Mouse (Mus musculus) forebrain, embryonic 11.5 days (tissue): Measurements from ENCODE around the gene Zmynd11. TPM values are rescaled to one million over a fixed set of nuclear protein-coding genes. Genes with fewer than 3 reads are reported as not detected.

Experiments used
- ATAC-seq: fragments of 200-750 bp; cut with Nextera tagmentation; replicated peaks from 2 replicates; pipeline ENCODE4 v1.8.0; 2017; ENCODE audit warnings: moderate TSS enrichment; ENCODE audit not compliant: low FRiP score
- DNase-seq: peaks from one replicate; pipeline ENCODE4 v3.0.0-alpha.2; 2017; ENCODE audit warnings: low spot score
- H3K27ac ChIP-seq: fragments of 300-500 bp; sonication (generic); 2 replicates; pipeline ENCODE4 v1.5.1; 2014; ENCODE audit warnings: low read depth, low read length
- H3K27me3 ChIP-seq: fragments of 300-500 bp; sonication (generic); 2 replicates; pipeline ENCODE4 v1.6.1; 2014; ENCODE audit warnings: mild to moderate bottlenecking, low read length, mixed read lengths; ENCODE audit not compliant: control insufficient read depth, insufficient read depth
- H3K36me3 ChIP-seq: fragments of 300-500 bp; sonication (generic); 2 replicates; pipeline ENCODE4 v1.6.1; 2014; ENCODE audit warnings: mild to moderate bottlenecking, low read length, moderate library complexity, mixed read lengths; ENCODE audit not compliant: control insufficient read depth, insufficient read depth
- H3K4me1 ChIP-seq: fragments of 300-500 bp; sonication (generic); replicated peaks from 2 replicates; pipeline ENCODE4 v1.6.1; 2014; ENCODE audit warnings: low read length, mixed read lengths; ENCODE audit not compliant: control insufficient read depth, insufficient read depth
- H3K4me2 ChIP-seq: fragments of 300-500 bp; sonication (generic); 2 replicates; pipeline ENCODE4 v1.6.1; 2014; ENCODE audit warnings: low read depth, mild to moderate bottlenecking, low read length, moderate library complexity, mixed read lengths; ENCODE audit not compliant: severe bottlenecking
- H3K4me3 ChIP-seq: fragments of 300-500 bp; sonication (generic); 2 replicates; pipeline ENCODE4 v1.5.1; 2014; ENCODE audit warnings: low read depth, low read length
- H3K9ac ChIP-seq: fragments of 300-500 bp; sonication (generic); 2 replicates; pipeline ENCODE4 v1.6.1; 2014; ENCODE audit warnings: low read length
- H3K9me3 ChIP-seq: fragments of 300-500 bp; sonication (generic); 2 replicates; pipeline ENCODE4 v1.6.1; 2016; ENCODE audit warnings: low read length, mixed read lengths; ENCODE audit not compliant: control insufficient read depth
- WGBS: fragments of 180-500 bp; shearing (Covaris S2); extraction: QIAGEN DNeasy Blood & Tissue Kit; methylation state at CpG from one replicate; pipeline ENCODE4 v1.1.7; 2014; 5-methylcytosine and 5-hydroxymethylcytosine counted together
- polyA plus RNA-seq: library from polyadenylated mRNA; unstranded; fragments of >200 nt; fragmentation: Nextera tagmentation; extraction: Ambion mirVana; gene quantifications from 2 replicates; pipeline ENCODE4 v1.2.1, GENCODE M21; 2014

The Zmynd11 gene
- polyA plus RNA-seq, 1 experiment from 2014 or later = 138 TPM

- Histone ChIP-seq H3K36me3 (no peaks in the 10 kb centered on the region; the same call in 1 of the 2 replicates), H3K4me3 (no peak overlapping the region), H3K4me2 (no peak overlapping the region), H3K27me3 (no peaks in the 10 kb centered on the region), H3K9me3 (no peaks in the 10 kb centered on the region), H3K4me1 (no peaks in the 10 kb centered on the region), H3K9ac (no peak overlapping the region), H3K27ac (no peak overlapping the region)
- ATAC-seq = no peak
- 83% methylated on average over 1 of the region's 1 CpGs for WGBS
- DNase-seq = no peak
Observed at GRCm38 (mm10) chr13:9660711-9661110, 104.4 kb downstream of the Zmynd11 start.

DNA sequence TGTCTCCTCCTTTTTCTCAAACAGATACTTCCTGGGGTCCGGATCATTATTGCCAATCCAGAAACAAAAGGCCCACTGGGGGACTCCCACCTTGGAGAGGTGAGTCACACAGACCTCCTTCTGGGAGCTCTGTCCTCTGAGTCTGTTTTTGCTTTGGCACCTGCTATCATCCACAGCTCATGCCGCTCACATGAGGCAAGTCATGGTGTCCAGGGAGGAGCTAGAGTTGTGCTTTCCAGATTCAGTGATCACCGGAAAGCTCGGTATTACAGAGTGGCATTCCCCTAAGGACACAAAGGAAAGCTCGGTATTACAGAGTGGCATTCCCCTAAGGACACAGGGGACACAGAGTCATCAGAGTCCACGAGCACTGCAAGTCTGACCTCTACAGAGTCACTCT lies 108.5 kb downstream of the Zmynd11 start:
- ATAC-seq (no peak), DNase-seq (no peak)
- 91% methylated on average over 6 of the region's 6 CpGs for WGBS
- Histone ChIP-seq H3K4me3 (no peak overlapping the region), H3K9me3 (no peaks in the 10 kb centered on the region), H3K27me3 (no peaks in the 10 kb centered on the region), H3K27ac (no peak overlapping the region), H3K9ac (no peak overlapping the region), H3K36me3 (no peaks in the 10 kb centered on the region; the same call in 1 of the 2 replicates), H3K4me2 (no peak overlapping the region), H3K4me1 (no peaks in the 10 kb centered on the region)

DNA sequence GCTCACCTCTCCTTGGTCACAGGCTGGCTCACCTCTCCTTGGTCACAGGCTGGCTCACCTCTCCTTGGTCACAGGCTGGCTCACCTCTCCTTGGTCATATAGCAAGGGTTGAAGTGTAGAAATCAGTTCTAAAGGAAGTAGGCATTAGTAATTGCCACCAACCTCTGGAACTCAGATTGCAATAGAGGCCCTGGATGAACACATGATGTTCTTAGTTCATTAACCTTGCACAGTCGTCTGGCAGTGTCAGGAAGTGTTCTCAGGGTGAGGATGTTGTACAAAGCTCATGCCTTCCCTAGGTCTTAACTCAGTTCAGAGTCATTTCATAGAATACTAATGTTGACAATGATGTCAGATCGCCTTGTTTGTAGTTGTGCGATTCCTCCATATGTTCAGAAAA lies 112.1 kb downstream of the Zmynd11 start:
- H3K9me3 ChIP-seq = no peaks in the 10 kb centered on the region
- no peak for ATAC-seq
- WGBS = 86% methylated on average over 3 of the region's 3 CpGs
- H3K27ac ChIP-seq = no peak overlapping the region
- no peaks in the 10 kb centered on the region for H3K27me3 ChIP-seq
- no peaks in the 10 kb centered on the region for H3K4me1 ChIP-seq
- H3K9ac ChIP-seq = no peak overlapping the region
- H3K4me3 ChIP-seq = no peak overlapping the region
- no peak overlapping the region for H3K4me2 ChIP-seq
- no peaks in the 10 kb centered on the region for H3K36me3 ChIP-seq
- DNase-seq = no peak

- no peak overlapping the region for H3K4me2 ChIP-seq
- ATAC-seq = no peak
- no peaks in the 10 kb centered on the region for H3K27me3 ChIP-seq
- no peak overlapping the region for H3K27ac ChIP-seq
- no peaks in the 10 kb centered on the region for H3K4me1 ChIP-seq
- H3K9ac ChIP-seq = no peak overlapping the region
- no peak overlapping the region for H3K4me3 ChIP-seq
- no peaks in the 10 kb centered on the region for H3K9me3 ChIP-seq
- no peaks in the 10 kb centered on the region for H3K36me3 ChIP-seq
- no peak for DNase-seq
Observed at GRCm38 (mm10) chr13:9650580-9650979, 114.5 kb downstream of the Zmynd11 start.

DNA sequence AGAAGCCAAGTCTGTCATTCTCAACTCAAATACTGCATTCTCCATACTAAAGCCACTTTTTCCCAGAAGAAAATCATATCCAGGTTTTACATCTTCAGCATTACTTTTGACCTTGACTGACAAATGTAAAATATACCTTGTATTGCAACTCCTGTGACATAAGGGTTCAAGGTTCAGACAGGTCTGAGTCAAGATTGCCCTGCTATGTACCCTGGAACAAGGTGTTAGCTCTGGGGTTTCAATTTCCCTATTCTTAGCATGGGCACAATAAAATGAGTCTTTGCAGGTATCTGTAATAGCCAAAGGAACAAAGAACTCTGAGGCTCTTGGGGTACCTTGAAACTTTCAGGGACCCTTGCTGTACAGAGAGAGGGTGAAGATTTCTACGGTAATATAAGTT lies 115.2 kb downstream of the Zmynd11 start:
- no peaks in the 10 kb centered on the region for H3K36me3 ChIP-seq
- no peaks in the 10 kb centered on the region for H3K4me1 ChIP-seq
- no peak overlapping the region for H3K9ac ChIP-seq
- no peak overlapping the region for H3K27ac ChIP-seq
- H3K27me3 ChIP-seq = no peaks in the 10 kb centered on the region
- DNase-seq (no peak), ATAC-seq (no peak)
- 92% methylated on average over 1 of the region's 1 CpGs for WGBS
- no peaks in the 10 kb centered on the region for H3K9me3 ChIP-seq
- H3K4me2 ChIP-seq = no peak overlapping the region
- no peak overlapping the region for H3K4me3 ChIP-seq

- Histone ChIP-seq H3K27ac (no peak overlapping the region), H3K36me3 (no peaks in the 10 kb centered on the region), H3K27me3 (no peaks in the 10 kb centered on the region), H3K4me1 (no peaks in the 10 kb centered on the region), H3K4me3 (no peak overlapping the region), H3K9ac (no peak overlapping the region), H3K9me3 (no peaks in the 10 kb centered on the region), H3K4me2 (no peak overlapping the region)
- DNase-seq = no peak
- no peak for ATAC-seq
- WGBS = 96% methylated on average over 13 of the region's 13 CpGs
Observed at GRCm38 (mm10) chr13:9648716-9649115, 116.4 kb downstream of the Zmynd11 start.

DNA sequence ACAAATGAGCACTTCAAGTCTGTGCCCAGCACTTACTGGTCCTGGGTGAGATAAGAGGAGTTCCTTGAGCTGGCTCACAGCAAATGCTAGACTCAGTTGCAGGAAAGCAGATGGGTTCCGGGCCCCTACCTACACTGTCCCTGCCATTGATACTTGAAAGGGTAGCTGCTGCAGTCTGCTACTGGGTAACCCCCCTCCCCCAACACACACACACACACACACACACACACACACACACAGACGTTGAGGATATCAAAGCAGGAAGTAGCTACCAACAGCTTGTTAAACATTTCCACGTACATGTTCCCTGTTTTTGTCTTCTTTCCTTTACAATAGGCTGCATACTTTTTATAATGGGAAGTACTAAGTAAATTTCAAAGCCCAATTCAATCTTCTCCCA lies 127.2 kb downstream of the Zmynd11 start:
- Histone ChIP-seq H3K27ac (no peak overlapping the region), H3K36me3 (no peaks in the 10 kb centered on the region), H3K4me3 (no peak overlapping the region), H3K27me3 (no peaks in the 10 kb centered on the region), H3K4me2 (no peak overlapping the region), H3K9me3 (no peaks in the 10 kb centered on the region), H3K4me1 (no peaks in the 10 kb centered on the region), H3K9ac (no peak overlapping the region)
- ATAC-seq (no peak), DNase-seq (no peak)
- WGBS = 69% methylated on average over 3 of the region's 3 CpGs

DNA sequence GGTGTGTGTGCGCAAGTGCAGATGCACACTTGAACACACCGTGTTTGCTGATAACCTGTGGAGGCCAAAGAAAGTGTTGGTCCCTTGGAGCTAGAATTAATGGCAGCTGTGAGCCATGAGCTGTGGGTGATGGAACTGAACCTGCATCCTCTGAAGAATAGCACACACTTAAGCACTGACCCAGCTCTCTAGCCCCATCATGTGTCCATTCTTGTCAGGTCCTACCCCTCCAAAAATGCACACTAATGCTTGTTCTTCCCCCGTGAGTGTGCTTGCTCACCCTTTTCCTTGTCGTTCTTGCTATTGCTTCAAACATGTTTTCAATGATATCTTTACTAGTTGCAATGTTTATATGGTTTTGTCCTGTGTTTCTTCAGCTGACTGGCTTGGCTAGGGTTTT lies 128.6 kb downstream of the Zmynd11 start:
- Histone ChIP-seq H3K9ac (no peak overlapping the region), H3K27ac (no peak overlapping the region), H3K4me3 (no peak overlapping the region), H3K4me1 (no peaks in the 10 kb centered on the region), H3K27me3 (no peaks in the 10 kb centered on the region), H3K36me3 (no peaks in the 10 kb centered on the region), H3K4me2 (no peak overlapping the region), H3K9me3 (no peaks in the 10 kb centered on the region)
- ATAC-seq = 0 out of 2 replicates have a peak, but pooled peaks have one; percentile 42
- WGBS = 61% methylated on average over 4 of the region's 4 CpGs
- no peak for DNase-seq

- Histone ChIP-seq H3K4me1 (no peaks in the 10 kb centered on the region), H3K4me3 (no peak overlapping the region), H3K4me2 (no peak overlapping the region), H3K9me3 (no peaks in the 10 kb centered on the region), H3K9ac (no peak overlapping the region), H3K36me3 (no peaks in the 10 kb centered on the region), H3K27ac (no peak overlapping the region), H3K27me3 (no peaks in the 10 kb centered on the region)
- ATAC-seq (no peak), DNase-seq (no peak)
- 95% methylated on average over 2 of the region's 2 CpGs for whole genome bisulfite sequencing
Observed at GRCm38 (mm10) chr13:9635951-9636350, 129.2 kb downstream of the Zmynd11 start.
